Mouse (Mus musculus) bone marrow macrophage, adult 2 months (primary cell): Measurements from ENCODE around the gene Ppfia4.

Source experiments
- CTCF ChIP-seq: IDR thresholded peaks from 2 replicates; pipeline ENCODE4 v1.5.1; 2012; ENCODE audit warnings: low read depth, mild to moderate bottlenecking, low read length, moderate library complexity
- POLR2A ChIP-seq: IDR thresholded peaks from 2 replicates; pipeline ENCODE4 v1.6.1; 2012; ENCODE audit warnings: mild to moderate bottlenecking, low read depth, low read length, borderline replicate concordance

GRCm38 (mm10) chr1:134326841-134327346 is 5.8 kb downstream of the Ppfia4 start:
- no peak for TF ChIP-seq CTCF
- no peak for TF ChIP-seq POLR2A
